Mouse (Mus musculus): Measurements from ENCODE around the gene Ugp2. TPM values are rescaled to one million over a fixed set of nuclear protein-coding genes. Genes with fewer than 3 reads are reported as not detected.

Ugp2 gene
- 722 TPM for polyA plus RNA-seq (2014; fragmentation: Illumina TruSeq; extraction: RNeasy Lipid Tissue Mini Kit (QIAGEN cat#74804); ENCODE audit: low read depth, low replicate concordance)

DNA sequence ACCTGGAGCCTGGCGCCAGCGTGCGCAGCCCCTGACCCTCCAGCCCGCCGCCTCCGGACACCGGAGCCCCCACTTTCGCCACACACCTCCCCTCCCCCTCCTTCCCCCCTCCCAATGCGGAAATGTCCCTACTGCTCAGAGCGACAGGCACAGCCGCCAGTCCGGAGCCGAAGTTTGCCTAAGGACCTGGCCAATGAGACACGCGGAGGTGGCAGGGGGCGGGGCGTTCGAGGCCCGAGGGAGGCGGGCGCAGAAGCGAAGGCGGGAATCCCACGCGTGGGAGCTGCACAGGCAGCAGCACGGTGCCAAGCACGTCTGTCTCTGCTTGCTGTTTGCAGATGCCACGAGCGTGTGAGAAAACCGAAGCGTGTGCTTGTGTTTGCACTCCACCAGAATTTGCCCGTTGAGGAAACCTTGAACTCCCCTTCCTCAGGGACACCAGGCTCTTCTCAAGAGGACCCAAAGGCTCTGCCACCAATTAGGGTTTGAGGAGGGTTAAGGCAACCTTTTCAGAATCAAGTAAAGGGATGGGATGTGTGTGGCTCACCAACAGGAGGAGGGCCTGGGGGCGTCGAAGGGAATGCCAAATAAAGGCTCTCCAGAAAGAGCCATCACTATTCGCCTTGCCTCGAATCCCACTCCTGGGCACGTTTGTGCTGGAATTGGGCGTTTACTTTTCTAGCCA, at the start of gene Ugp2:
Ugp2 (minus strand) TSS at position 80 of the 685 bp plus-strand sequence.

Other genes with a start within 250 kb of the Ugp2 start
- 255 TPM for gene Vps54, start 131.9 kb downstream of the Ugp2 start, polyA plus RNA-seq (2014; fragmentation: Illumina TruSeq; extraction: RNeasy Lipid Tissue Mini Kit (QIAGEN cat#74804); ENCODE audit: low read depth, low replicate concordance)
- gene Wdpcp, start 201.0 kb upstream of the Ugp2 start, polyA plus RNA-seq (2014; fragmentation: Illumina TruSeq; extraction: RNeasy Lipid Tissue Mini Kit (QIAGEN cat#74804); ENCODE audit: low read depth, low replicate concordance) = 5.3 TPM
- 191 TPM for gene Mdh1, start 201.2 kb upstream of the Ugp2 start, polyA plus RNA-seq (2014; fragmentation: Illumina TruSeq; extraction: RNeasy Lipid Tissue Mini Kit (QIAGEN cat#74804); ENCODE audit: low read depth, low replicate concordance)

Measured in sigmoid colon, adult 10 weeks (tissue).